Mouse (Mus musculus) hindbrain, embryonic 14.5 days (tissue): Measurements from ENCODE around the gene Acadvl. TPM values are rescaled to one million over a fixed set of nuclear protein-coding genes. Genes with fewer than 3 reads are reported as not detected.

Experiments
- ATAC-seq: fragments of 200-750 bp; cut with Nextera tagmentation; 2 replicates; pipeline ENCODE4 v1.8.0; 2017; ENCODE audit warnings: moderate number of reproducible peaks, mild to moderate bottlenecking, moderate TSS enrichment, moderate library complexity; ENCODE audit not compliant: low FRiP score
- DNase-seq: peaks from one replicate; pipeline ENCODE4 v3.0.0-alpha.2; 2015; ENCODE audit warnings: low spot score
- H3K27ac ChIP-seq: fragments of 300-500 bp; sonication (generic); 2 replicates; pipeline ENCODE4 v1.5.1; 2014; ENCODE audit warnings: mild to moderate bottlenecking, moderate library complexity
- H3K27me3 ChIP-seq: fragments of 300-500 bp; sonication (generic); 2 replicates; pipeline ENCODE4 v1.6.1; 2014; ENCODE audit warnings: mild to moderate bottlenecking, low read length, mixed read lengths; ENCODE audit not compliant: control insufficient read depth, insufficient read depth
- H3K36me3 ChIP-seq: fragments of 300-500 bp; sonication (generic); replicated peaks from 2 replicates; pipeline ENCODE4 v1.6.1; 2014; ENCODE audit not compliant: control insufficient read depth, insufficient read depth
- H3K4me1 ChIP-seq: fragments of 300-500 bp; sonication (generic); replicated peaks from 2 replicates; pipeline ENCODE4 v1.6.1; 2014; ENCODE audit warnings: antibody characterized with exemption, low read length, mixed read lengths; ENCODE audit not compliant: control insufficient read depth, insufficient read depth
- H3K4me2 ChIP-seq: fragments of 300-500 bp; sonication (generic); replicated peaks from 2 replicates; pipeline ENCODE4 v1.6.1; 2014; ENCODE audit warnings: mild to moderate bottlenecking, moderate library complexity
- H3K4me3 ChIP-seq: fragments of 300-500 bp; sonication (generic); replicated peaks from 2 replicates; pipeline ENCODE4 v1.5.1; 2014; ENCODE audit warnings: mild to moderate bottlenecking, low read length
- H3K9ac ChIP-seq: fragments of 300-500 bp; sonication (generic); 2 replicates; pipeline ENCODE4 v1.6.1; 2014
- H3K9me3 ChIP-seq: fragments of 300-500 bp; sonication (generic); 2 replicates; pipeline ENCODE4 v1.6.1; 2016; ENCODE audit warnings: low read length; ENCODE audit not compliant: control insufficient read depth
- WGBS: fragments of 180-500 bp; shearing (Covaris S2); extraction: QIAGEN DNeasy Blood & Tissue Kit; methylation state at CpG from one replicate; pipeline ENCODE4 v1.1.7; 2014; 5-methylcytosine and 5-hydroxymethylcytosine counted together
- polyA plus RNA-seq: library from polyadenylated mRNA; unstranded; fragments of >200 nt; fragmentation: Nextera tagmentation; extraction: Ambion mirVana; gene quantifications from 2 replicates; pipeline ENCODE4 v1.2.1, GENCODE M21; 2014

Gene Acadvl
- polyA plus RNA-seq, 1 experiment from 2014 or later = 56.1 TPM

- H3K27ac ChIP-seq = no peak overlapping the region
- H3K27me3 ChIP-seq = no peaks in the 10 kb centered on the region
- peaks cover 33% of the 10 kb centered on the region for H3K36me3 ChIP-seq
- H3K4me1 ChIP-seq = peaks cover 37% of the 10 kb centered on the region
- WGBS = 94% methylated on average over 27 of the region's 27 CpGs
- ATAC-seq (no peak), DNase-seq (no peak)
- H3K4me3 ChIP-seq = peak overlapping the region; percentile 61; the same call in 1 of the 2 replicates
- no peaks in the 10 kb centered on the region for H3K9me3 ChIP-seq
- no peak overlapping the region for H3K4me2 ChIP-seq
- no peak overlapping the region for H3K9ac ChIP-seq
Measured at GRCm38 (mm10) chr11:69998567-69999491, 16.4 kb downstream of the Acadvl start.

DNA sequence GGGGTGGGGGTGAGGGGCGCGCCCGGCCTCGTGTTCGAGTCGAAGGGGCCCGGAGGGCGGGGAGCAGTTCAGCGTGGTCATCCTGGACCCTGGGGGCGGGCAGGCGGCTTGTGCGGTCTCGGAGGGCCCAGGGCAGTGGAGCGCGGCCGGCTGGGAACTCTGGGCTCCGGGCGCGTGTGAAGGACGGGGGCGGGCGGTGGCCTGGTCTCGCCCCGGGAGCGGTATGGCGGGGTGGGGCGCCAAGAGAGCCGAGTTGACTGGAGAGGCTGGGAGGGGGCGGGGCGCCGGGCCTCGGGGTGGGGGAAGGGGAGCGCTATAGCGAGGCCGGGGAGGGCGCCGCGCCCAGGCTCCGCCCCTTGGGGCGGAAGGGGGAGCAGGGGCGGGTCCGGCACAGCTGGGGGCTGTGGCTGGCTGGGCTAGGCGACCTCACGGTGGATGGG is 18.1 kb downstream of the Acadvl start:
- peak; percentile 18; the same call in 1 of the 2 replicates for ATAC-seq
- Histone ChIP-seq H3K9me3 (no peaks in the 10 kb centered on the region), H3K27me3 (no peaks in the 10 kb centered on the region), H3K27ac (peak overlapping the region; percentile 91), H3K9ac (peak overlapping the region; percentile 76), H3K36me3 (peaks cover 44% of the 10 kb centered on the region), H3K4me2 (peak overlapping the region; percentile 62), H3K4me3 (peak overlapping the region; percentile 61), H3K4me1 (peaks cover 30% of the 10 kb centered on the region)
- peak; percentile 57 for DNase-seq
- WGBS = 1% methylated on average over 40 of the region's 44 CpGs

DNA sequence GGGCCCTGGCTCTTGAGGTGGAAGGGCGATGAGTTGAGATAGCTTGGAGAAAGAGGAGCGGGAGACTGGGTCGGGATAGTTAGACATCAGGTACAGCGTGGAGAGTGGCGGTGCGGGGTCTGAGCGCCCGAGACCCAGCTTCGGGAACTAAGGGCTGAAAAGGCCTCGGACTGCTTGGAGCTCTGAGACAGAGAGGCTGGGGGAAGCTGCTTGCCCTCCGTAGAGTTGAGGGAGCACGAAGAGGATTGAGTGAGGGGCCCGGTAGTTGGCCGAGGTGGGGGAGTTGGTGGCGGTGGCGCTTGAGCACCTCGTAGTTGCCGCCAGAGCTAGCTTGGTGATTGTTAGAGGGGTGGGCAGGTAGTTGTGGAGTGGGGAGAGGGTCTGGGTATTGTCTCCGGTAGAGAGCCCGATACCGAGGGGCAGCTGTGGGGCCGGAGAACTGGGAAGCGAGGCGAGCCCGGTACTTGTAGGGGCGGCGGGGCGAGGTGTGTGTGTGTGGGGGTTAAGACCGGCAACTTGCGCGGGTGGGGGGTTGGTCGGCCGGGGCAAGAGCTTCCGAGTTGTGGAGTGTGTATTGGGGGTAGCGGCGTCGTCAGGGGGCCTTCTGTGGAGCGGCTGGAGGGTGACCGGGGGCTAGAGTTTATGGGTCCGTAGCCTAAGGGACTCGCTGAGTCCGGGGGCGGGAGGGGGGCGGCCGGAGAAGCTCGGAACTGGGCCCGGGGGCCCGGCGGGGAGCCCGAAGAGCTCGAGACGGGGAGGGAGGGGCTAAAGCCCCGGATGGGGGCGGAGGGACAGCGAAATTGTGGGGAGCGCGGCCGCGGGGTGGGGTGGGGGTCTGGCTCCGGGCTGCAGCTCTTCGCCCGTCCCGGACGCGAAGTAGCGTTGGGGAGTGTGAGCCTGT is 18.8 kb downstream of the Acadvl start:
- Histone ChIP-seq H3K9ac (peak overlapping the region; percentile 76), H3K4me3 (peak overlapping the region; percentile 61), H3K4me2 (peak overlapping the region; percentile 62), H3K36me3 (peaks cover 44% of the 10 kb centered on the region), H3K27me3 (no peaks in the 10 kb centered on the region), H3K27ac (peak overlapping the region; percentile 91), H3K9me3 (no peaks in the 10 kb centered on the region), H3K4me1 (peaks cover 23% of the 10 kb centered on the region)
- ATAC-seq = 0 out of 2 replicates have a peak, but pooled peaks have one; percentile 0
- DNase-seq = no peak
- WGBS = 2% methylated on average over 62 of the region's 66 CpGs

- Histone ChIP-seq H3K9ac (peak within 1 kb of the TSS; percentile 76), H3K27me3 (no peaks in the 10 kb centered on the region), H3K36me3 (peaks cover 44% of the 10 kb centered on the region), H3K27ac (peak within 1 kb of the TSS; percentile 91), H3K4me1 (peaks cover 20% of the 10 kb centered on the region), H3K4me2 (peak within 1 kb of the TSS; percentile 62), H3K9me3 (no peaks in the 10 kb centered on the region), H3K4me3 (peak within 1 kb of the TSS; percentile 61)
- ATAC-seq (peak; percentile 85), DNase-seq (peak; percentile 96)
- WGBS = 0% methylated on average over 36 of the region's 36 CpGs
Measured at GRCm38 (mm10) chr11:69995391-69995960, 19.7 kb downstream of the Acadvl start, which contains the start of gene Phf23. Gene Phf23 (plus strand): TSS chr11:69995777.

- peak overlapping the region; percentile 43 for H3K4me2 ChIP-seq
Measured at GRCm38 (mm10) chr11:69994401-69995090, 20.7 kb downstream of the Acadvl start.

DNA sequence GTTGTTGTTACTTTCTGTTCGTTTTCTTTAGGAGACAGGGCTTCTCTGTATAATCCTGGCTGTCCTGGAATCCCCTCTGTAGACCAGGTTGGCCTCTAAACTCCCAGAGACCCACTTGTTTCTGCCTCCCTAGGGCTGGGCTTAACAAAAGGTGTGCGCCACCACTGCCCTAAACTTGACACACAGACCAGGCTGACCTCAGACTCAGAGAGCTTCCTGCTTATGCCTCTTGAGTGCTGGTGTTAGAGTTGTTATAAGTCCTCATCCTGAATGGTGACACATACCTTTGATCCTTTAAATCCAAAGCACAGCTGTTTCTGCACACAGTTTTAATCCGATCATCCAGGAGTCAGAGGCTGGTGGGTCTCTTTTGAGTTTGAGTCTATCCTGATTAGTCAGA is 22.3 kb downstream of the Acadvl start:
- Histone ChIP-seq H3K27ac (no peak overlapping the region), H3K36me3 (peaks cover 46% of the 10 kb centered on the region), H3K4me3 (peak overlapping the region; percentile 78), H3K4me2 (peak overlapping the region; percentile 70), H3K27me3 (no peaks in the 10 kb centered on the region), H3K4me1 (peaks cover 17% of the 10 kb centered on the region), H3K9me3 (no peaks in the 10 kb centered on the region), H3K9ac (peak overlapping the region; percentile 91; the same call in 1 of the 2 replicates)
- WGBS = 95% methylated on average over 3 of the region's 3 CpGs
- DNase-seq = no peak
- ATAC-seq = no peak

More at GRCm38 (mm10) chr11:69994401-69995090, 20.7 kb downstream of the Acadvl start:
- Histone ChIP-seq H3K4me1 (peaks cover 20% of the 10 kb centered on the region), H3K36me3 (peaks cover 46% of the 10 kb centered on the region), H3K4me3 (peak overlapping the region; percentile 61), H3K27me3 (no peaks in the 10 kb centered on the region), H3K27ac (no peak overlapping the region), H3K9me3 (no peaks in the 10 kb centered on the region), H3K9ac (no peak overlapping the region)
- DNase-seq = no peak
- 84% methylated on average over 11 of the region's 11 CpGs for WGBS
- no peak for ATAC-seq

DNA sequence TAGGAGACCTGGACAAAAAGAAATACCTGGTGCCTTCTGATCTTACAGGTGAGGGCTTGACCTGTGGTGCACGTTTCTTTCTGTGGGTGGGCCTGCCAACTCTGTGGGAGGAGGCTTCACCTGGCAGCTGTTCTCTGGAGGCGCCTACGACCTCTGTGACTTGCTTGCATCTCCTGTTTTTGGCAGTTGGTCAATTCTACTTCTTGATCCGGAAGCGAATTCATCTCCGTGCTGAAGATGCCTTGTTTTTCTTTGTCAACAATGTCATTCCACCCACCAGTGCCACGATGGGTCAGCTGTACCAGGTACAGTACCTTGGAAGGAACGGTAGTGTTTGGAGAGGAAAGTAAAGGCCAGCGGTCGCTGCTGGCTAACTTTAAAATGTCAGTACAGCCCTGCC is 22.8 kb downstream of the Acadvl start:
- no peak overlapping the region for H3K27ac ChIP-seq

GRCm38 (mm10) chr11:69991711-69992110 is 23.5 kb downstream of the Acadvl start:
- Histone ChIP-seq H3K27ac (peak overlapping the region; percentile 92), H3K4me3 (peak overlapping the region; percentile 78), H3K9me3 (no peaks in the 10 kb centered on the region), H3K27me3 (no peaks in the 10 kb centered on the region), H3K9ac (peak overlapping the region; percentile 91), H3K4me1 (peaks cover 9% of the 10 kb centered on the region), H3K4me2 (peak overlapping the region; percentile 70), H3K36me3 (peaks cover 56% of the 10 kb centered on the region)
- DNase-seq = no peak
- WGBS = under 1% methylated on average over 15 of the region's 15 CpGs
- ATAC-seq = peak; percentile 13; the same call in 1 of the 2 replicates

More for the DNA sequence above, 22.8 kb downstream of the Acadvl start:
- whole genome bisulfite sequencing = 88% methylated on average over 10 of the region's 10 CpGs
- peaks cover 11% of the 10 kb centered on the region for H3K4me1 ChIP-seq
- no peaks in the 10 kb centered on the region for H3K9me3 ChIP-seq
- H3K36me3 ChIP-seq = peaks cover 49% of the 10 kb centered on the region
- H3K4me3 ChIP-seq = peak overlapping the region; percentile 78
- H3K27me3 ChIP-seq = no peaks in the 10 kb centered on the region
- no peak for ATAC-seq
- peak overlapping the region; percentile 91 for H3K9ac ChIP-seq
- peak overlapping the region; percentile 70 for H3K4me2 ChIP-seq
- DNase-seq = no peak
